Mouse (Mus musculus) spleen, adult 2 months (tissue): Measurements from ENCODE around the gene Psmd1. TPM values are rescaled to one million over a fixed set of nuclear protein-coding genes. Genes with fewer than 3 reads are reported as not detected.

ENCODE experiments used
- DNase-seq, 2 experiments: peaks; one replicate each; pipeline versions ENCODE4 v3.0.0 to v3.0.0-alpha.2; 2012 to 2021; ENCODE audit warnings: low spot score in 2 of 2, low read depth in 1 of 2
- H3K27ac ChIP-seq: fragments of 200-500 bp; 2 replicates; pipeline ENCODE4 v1.5.1; 2012; ENCODE audit warnings: low read length, inconsistent platforms; ENCODE audit not compliant: insufficient read depth
- H3K27me3 ChIP-seq: fragments of 200-500 bp; 2 replicates; pipeline ENCODE4 v1.6.1; 2012; ENCODE audit warnings: mild to moderate bottlenecking, moderate library complexity, low read length, inconsistent platforms; ENCODE audit not compliant: control insufficient read depth, insufficient read depth
- H3K36me3 ChIP-seq: fragments of 200-500 bp; 2 replicates; pipeline ENCODE4 v1.6.1; 2012; ENCODE audit warnings: mild to moderate bottlenecking, low read length, inconsistent platforms; ENCODE audit not compliant: control insufficient read depth, insufficient read depth
- H3K4me1 ChIP-seq: fragments of 200-500 bp; 2 replicates; pipeline ENCODE4 v1.6.1; 2011; ENCODE audit warnings: inconsistent platforms; ENCODE audit not compliant: control insufficient read depth, insufficient read depth, insufficient read length
- H3K4me3 ChIP-seq: fragments of 200-500 bp; 2 replicates; pipeline ENCODE4 v1.5.1; 2011; ENCODE audit warnings: mild to moderate bottlenecking, inconsistent platforms; ENCODE audit not compliant: insufficient read depth, insufficient read length; ENCODE audit errors: extremely low read depth
- CTCF ChIP-seq: fragments of 200-500 bp; IDR thresholded peaks from 2 replicates; pipeline ENCODE4 v1.5.1; 2011; ENCODE audit warnings: mild to moderate bottlenecking, inconsistent platforms; ENCODE audit not compliant: insufficient read depth, insufficient read length, insufficient replicate concordance; ENCODE audit errors: extremely low read depth
- POLR2A ChIP-seq: fragments of 200-500 bp; IDR thresholded peaks from 2 replicates; pipeline ENCODE4 v1.6.1; 2011; ENCODE audit warnings: low read depth, low read length, inconsistent platforms
- WGBS: fragments of 180-500 bp; shearing (Covaris S2); methylation state at CpG from one replicate; pipeline ENCODE4 v1.1.7; 2018; 5-methylcytosine and 5-hydroxymethylcytosine counted together
- polyA plus RNA-seq: library from polyadenylated mRNA; depleted of rRNA; stranded (reverse); fragments of >200 nt; gene quantifications from 2 replicates; pipeline ENCODE4 v1.2.3, GENCODE M21; 2012

The Psmd1 gene
- polyA plus RNA-seq, 1 experiment, result 19.8 TPM

DNA sequence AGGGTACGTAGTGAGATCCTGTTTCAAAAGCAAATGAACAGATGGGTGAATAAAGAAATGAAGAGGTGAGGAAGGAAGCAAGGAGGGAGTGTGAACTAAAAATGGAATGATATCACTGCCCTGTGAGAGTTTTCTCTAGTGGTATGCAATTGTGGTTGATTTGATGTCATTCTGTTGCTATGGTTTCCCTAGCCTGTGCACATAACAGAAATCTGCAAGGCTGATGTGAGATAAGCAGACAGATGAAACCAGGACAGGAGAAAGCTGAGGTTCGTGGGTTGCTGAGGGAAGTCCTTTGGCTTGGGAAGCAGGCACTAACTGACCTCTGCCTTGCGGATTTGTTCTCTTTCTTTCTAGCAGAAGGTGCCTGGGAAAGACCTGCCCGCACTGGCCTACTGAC is 16.0 kb upstream of the Psmd1 start:
- TF ChIP-seq POLR2A (no peak), CTCF (no peak)
- peaks cover 9% of the 10 kb centered on the region for H3K4me1 ChIP-seq
- 49% methylated on average over 4 of the region's 4 CpGs for WGBS
- no peak for DNase-seq
- no peak overlapping the region for H3K27ac ChIP-seq
- no peak overlapping the region for H3K4me3 ChIP-seq
- H3K27me3 ChIP-seq, result peaks cover 20% of the 10 kb centered on the region
- H3K36me3 ChIP-seq, result no peaks in the 10 kb centered on the region

DNA sequence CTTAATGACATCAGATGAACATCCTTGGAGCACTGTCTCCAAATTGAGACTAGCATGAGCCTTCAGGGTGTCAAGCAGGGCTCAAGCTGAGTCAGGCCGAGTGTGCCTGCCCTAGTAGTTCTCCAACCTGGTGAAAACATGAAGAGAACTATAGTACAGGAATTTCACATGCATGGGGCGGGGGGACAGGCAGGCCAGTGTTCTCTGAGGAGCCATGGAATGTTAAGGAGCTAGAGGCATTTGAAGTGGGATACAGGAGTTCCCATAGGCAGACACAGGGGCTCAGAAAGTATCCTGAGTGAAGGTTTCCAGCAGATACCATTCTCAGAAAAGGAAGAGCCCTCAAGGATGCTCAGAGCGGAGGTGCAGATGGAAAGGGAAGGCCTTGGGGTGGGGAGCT is 15.4 kb upstream of the Psmd1 start:
- WGBS, result 86% methylated on average over 3 of the region's 3 CpGs
- no peak for DNase-seq
- Histone ChIP-seq H3K27ac (no peak overlapping the region), H3K4me3 (no peak overlapping the region), H3K36me3 (no peaks in the 10 kb centered on the region), H3K4me1 (peaks cover 9% of the 10 kb centered on the region), H3K27me3 (peaks cover 18% of the 10 kb centered on the region)
- TF ChIP-seq POLR2A (no peak), CTCF (no peak)

DNA sequence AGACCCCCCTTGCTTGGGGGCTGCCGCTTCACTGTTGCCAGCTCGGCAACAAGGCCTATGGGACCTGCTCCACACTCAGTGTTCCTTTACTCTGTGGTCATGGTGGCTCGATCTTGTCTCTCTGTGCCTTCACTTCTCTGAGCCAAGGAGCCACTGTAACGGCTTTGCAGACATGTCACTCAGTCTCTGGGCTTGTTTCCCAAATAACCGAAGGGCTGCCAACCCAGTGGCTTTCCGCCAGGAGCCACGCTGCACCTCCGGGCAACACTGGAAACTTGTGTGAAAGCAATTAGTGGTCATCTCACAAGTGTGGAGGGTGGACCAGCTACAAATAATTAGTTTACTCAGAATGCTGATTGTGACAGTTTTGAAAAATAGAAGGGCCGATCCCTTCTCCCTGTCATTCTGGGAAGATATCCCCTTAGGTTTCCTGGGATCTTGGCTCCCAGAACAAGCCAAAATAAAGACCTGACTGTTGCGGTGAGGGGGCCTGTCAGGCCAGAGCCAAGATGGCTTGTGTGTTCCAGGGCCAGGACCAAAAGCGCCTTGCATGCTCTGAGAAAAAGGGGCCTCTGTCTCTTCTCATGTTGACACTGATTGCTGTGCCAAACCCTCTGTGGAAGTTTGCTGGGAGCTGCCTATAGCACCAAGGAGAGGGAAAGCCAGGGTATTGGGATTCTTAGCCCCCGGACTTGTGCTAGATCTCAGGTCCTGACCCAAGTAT is 10.8 kb upstream of the Psmd1 start:
- 90% methylated on average over 12 of the region's 12 CpGs for WGBS
- H3K4me3 ChIP-seq, result no peak overlapping the region

DNA sequence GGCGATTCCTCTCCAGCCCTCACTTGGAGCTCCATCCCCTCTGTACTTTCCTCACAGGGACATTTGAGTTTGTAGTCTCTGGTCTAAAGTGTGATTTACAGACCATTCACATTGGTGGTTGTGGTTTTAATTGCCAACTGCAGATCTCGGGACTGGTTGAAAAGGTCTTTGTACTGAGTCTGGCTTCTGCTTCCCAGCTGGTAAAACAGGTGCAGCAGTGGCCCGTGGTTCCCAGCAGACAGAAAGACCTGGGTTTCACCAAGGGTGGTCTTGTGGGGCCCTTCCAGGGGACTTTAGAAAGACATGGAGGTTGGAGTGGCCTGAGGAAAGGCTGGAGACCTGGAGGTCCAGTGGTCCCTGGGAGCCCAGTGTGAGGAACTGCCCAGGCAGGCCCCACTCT is 9.2 kb upstream of the Psmd1 start:
- no peaks in the 10 kb centered on the region for H3K27me3 ChIP-seq
- no peak for TF ChIP-seq CTCF
- no peak for TF ChIP-seq POLR2A
- 26% methylated on average over 3 of the region's 3 CpGs for WGBS
- DNase-seq, result no peak
- no peaks in the 10 kb centered on the region; the same call in 1 of the 2 replicates for H3K4me1 ChIP-seq
- H3K27ac ChIP-seq, result no peak overlapping the region
- no peaks in the 10 kb centered on the region for H3K36me3 ChIP-seq
- H3K4me3 ChIP-seq, result no peak overlapping the region

More for the DNA sequence above, 10.8 kb upstream of the Psmd1 start:
- Histone ChIP-seq H3K4me1 (no peaks in the 10 kb centered on the region), H3K27ac (no peak overlapping the region), H3K27me3 (no peaks in the 10 kb centered on the region), H3K36me3 (no peaks in the 10 kb centered on the region)
- no peak for TF ChIP-seq CTCF
- TF ChIP-seq POLR2A, result no peak
- no peak for DNase-seq

DNA sequence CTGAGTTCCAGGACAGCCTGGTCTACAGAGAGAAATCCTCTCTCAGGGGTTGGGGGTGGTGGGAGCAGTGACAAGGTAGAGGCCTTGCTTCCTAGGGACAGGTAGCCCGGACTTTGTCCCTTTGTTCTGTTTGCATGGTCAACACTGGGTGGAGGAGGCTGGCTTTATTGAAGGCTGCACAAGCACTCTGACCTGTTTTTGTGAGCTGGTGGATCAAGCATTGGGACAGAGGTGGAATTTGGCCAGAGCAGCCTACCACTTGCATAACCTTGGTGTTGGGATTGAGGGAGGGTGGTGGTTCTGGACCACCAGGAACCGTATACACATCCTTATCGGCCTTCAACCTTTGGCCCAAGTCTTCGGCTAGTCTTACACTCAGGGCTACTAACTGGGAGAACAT is 7.9 kb upstream of the Psmd1 start:
- TF ChIP-seq POLR2A, result no peak
- no peak for TF ChIP-seq CTCF
- H3K27me3 ChIP-seq, result no peaks in the 10 kb centered on the region
- no peaks in the 10 kb centered on the region; the same call in 1 of the 2 replicates for H3K4me1 ChIP-seq
- H3K4me3 ChIP-seq, result no peak overlapping the region
- DNase-seq, result no peak
- no peaks in the 10 kb centered on the region for H3K36me3 ChIP-seq
- WGBS, result 95% methylated on average over 4 of the region's 4 CpGs
- H3K27ac ChIP-seq, result no peak overlapping the region

DNA sequence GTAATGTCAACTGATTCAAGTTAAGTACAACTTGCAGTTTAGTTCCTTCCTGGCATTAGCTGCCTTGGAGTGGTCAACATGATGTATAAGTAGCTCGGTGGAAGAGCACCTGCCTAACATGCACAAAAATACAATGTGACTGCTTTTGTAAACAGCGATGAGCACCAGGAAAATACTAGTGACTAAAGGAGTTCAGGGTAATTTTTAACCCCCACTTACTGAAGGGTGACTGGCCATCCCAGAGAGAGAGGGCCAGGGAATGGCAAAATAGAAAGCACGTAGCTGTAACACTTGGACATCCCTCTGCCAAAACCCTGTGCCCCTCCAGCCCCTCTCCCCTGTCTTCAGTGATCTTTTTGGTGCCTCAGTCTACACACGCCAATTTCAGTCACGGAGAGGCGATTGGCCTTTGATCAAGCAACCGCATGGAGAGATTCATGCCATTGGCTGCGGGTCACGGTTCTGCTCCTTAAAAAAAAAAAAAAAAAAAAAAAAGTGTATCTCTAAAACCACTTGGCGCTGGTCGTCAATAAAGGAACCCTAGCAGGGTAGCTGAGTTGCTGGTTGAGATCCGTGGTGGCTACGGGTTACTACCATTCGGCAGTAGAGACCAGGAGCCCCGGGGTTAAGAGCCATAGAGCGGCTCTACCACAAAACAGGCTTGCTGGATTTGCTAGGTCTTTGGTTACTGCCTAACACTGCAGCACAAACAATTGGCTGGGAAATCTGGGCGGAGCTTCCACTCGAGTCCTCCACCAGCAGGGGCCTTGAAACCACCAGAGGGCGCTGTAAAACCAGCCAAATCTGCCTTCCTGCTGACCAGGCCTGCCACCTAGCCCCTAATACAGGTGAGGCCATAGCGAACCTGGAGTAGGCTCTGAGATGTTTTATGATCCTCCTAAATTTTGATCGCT is 5.1 kb upstream of the Psmd1 start:
- Histone ChIP-seq H3K36me3 (no peaks in the 10 kb centered on the region), H3K4me1 (no peaks in the 10 kb centered on the region; the same call in 1 of the 2 replicates), H3K27ac (no peak overlapping the region), H3K27me3 (no peaks in the 10 kb centered on the region), H3K4me3 (peak overlapping the region; percentile 43; the same call in 1 of the 2 replicates)
- WGBS, result 16% methylated on average over 21 of the region's 21 CpGs
- DNase-seq, result peak; percentile 84 to 86
- TF ChIP-seq POLR2A (no peak), CTCF (peak; percentile 80)
